Mouse (Mus musculus) ovary, postnatal 14 days (tissue): ENCODE measurements around the gene Gstp2.
A peak's percentile ranks its signal among the peaks of the same experiment; 100 is the strongest.

Source experiments
- DNase-seq: peaks from one replicate; pipeline ENCODE4 v3.0.0; 2022; ENCODE audit warnings: low spot score

Gene Gstp2

GRCm38 (mm10) chr19:4011086-4011485 is 34.7 kb downstream of the Gstp2 start:
- no peak for DNase-seq

GRCm38 (mm10) chr19:4005971-4006370 is 39.9 kb downstream of the Gstp2 start:
- DNase-seq = no peak

- DNase-seq = no peak
Measured at GRCm38 (mm10) chr19:4005091-4005490, 40.7 kb downstream of the Gstp2 start.

DNA sequence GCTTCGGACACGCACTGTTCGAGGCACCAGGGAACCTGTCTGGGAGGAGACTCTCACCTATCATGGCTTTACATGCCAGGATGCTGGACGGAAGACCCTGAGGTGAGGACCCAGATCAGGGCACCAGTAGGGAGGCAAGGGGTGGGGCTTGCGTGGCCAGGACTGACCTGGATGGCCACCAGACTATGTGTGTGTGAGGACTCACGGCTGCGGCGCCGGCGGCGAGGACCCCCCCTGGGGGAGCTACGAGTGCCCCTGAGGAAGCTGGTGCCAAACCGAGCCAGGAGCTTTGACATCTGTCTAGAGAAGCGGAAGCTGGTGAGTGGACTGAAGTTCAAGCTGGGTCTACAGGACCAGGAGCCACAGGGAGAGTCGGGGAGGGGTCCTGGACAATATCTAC is 41.5 kb downstream of the Gstp2 start:
- no peak for DNase-seq

- DNase-seq = no peak
Measured at GRCm38 (mm10) chr19:4003641-4004040, 42.2 kb downstream of the Gstp2 start.

GRCm38 (mm10) chr19:4003112-4003511 is 42.7 kb downstream of the Gstp2 start, which contains the start of gene Doc2g:
Gene Doc2g (plus strand): TSS chr19:4003313.
- no peak for DNase-seq

- no peak for DNase-seq
Measured at GRCm38 (mm10) chr19:4001752-4002151, 44.1 kb downstream of the Gstp2 start.

- no peak for DNase-seq
Measured at GRCm38 (mm10) chr19:4000949-4001525, 44.8 kb downstream of the Gstp2 start.

DNA sequence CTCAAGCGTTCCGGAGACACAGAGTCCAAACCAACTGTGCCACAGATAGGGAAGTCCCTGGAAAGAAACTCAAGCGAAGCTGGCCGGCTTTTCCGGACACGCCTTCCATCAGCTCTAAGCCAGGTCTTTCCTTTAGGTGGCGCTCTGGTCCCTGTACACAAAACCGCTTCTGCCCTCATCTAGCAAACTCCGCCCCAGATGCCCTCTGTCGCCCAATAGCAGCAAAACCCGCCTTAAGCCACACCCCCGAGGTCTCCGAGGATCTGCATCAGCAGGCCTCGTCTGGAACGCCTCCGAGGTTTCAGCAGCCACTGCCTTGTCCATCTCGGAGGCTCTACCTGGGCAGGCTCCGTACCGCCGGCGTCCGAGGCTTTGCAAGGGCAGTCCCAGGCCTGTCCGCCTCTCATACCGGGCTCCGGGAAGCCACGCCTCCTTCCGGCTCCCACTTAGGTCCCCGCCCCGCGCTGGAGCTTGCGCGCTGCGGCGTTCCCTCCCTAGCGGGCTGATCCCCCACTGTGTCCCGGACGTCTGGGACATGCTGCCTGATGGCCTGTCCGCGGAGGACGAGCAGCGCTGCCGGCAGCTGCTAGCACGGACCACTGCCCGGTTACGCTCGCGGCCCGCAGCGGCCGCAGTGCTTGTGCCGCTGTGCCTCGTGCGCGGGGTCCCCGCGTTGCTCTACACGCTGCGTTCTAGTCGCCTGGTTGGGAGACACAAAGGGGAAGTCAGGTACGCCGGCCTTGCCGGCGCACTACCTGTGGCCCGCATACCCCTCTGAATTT is 45.5 kb downstream of the Gstp2 start, which contains the start of the genes Nudt8 and Gm49405:
Gene Nudt8, plus strand, starts transcription at position 462 of the 782 bp plus-strand sequence.
Gene Gm49405, plus strand, starts transcription at position 508 of the 782 bp plus-strand sequence.
- DNase-seq = peak; percentile 92

DNA sequence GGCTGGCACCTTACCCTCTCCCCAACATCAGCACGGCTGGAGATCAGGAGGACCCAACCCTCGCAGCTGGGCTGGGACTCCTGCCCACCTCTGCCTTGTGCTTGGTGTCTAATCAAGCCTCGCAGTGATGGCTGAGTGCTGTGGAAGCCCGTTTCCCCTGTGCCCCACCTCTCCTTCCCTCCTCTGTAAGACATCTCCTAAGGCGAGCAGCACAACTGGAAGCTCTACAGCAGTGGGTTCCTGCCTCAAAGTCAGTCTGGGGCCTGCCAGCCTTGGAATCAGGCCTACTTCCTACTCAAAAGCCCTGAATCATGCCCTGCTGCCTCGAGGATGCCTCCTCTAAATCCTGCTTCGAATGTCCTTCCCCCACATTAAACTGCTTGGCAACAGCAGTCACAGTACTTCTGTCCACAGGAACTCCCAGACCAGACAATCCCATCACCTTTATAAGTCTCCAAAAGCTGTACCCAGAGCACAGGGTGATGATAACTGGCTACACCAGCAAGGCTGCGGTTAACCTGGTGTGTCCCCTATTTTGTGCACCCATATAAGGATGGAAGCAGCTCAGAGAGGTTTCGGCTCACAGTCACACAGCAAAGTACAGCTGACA is 46.6 kb downstream of the Gstp2 start:
- DNase-seq = no peak

DNA sequence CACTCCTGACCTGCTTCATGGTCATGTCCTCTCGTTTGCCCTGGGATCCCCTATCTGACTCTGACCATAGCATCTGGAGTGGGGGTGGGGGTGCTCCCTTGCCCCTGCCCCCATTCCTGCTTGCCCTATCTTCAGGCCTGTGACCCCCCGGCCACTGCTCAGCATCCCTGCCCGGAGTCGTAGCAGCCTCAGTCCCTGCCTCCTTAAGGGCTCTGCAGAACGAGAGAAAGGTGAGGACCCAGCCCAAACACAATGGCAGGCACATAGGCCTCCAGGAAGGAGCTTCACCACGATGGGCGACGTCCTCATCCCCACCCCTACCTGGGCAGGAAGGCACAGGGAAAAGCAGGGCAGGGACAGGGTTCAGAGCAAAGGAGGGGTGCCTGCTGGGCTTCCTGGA is 47.5 kb downstream of the Gstp2 start:
- DNase-seq = no peak

GRCm38 (mm10) chr19:3997231-3997630 is 48.6 kb downstream of the Gstp2 start:
- DNase-seq = no peak

DNA sequence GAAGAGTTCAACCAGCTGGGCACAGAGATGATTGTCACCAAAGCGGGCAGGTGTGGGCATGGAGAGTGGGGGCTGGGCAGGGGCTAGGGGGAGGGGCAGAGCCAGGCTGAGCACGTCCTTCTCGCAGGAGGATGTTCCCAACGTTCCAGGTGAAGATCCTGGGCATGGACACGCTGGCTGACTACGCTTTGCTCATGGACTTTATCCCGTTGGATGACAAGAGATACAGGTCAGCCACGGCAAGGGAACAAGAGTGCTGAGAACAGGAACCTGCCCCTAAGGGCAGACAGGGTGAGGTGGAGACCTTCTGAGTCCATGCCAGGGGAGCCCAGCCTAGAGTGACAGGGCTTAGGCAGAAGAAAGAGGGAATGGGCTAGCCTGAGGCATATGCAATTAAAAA is 49.1 kb downstream of the Gstp2 start:
- no peak for DNase-seq

- no peak for DNase-seq
Measured at GRCm38 (mm10) chr19:3996106-3996505, 49.7 kb downstream of the Gstp2 start.

- no peak for DNase-seq
Measured at GRCm38 (mm10) chr19:3995505-3995904, 50.3 kb downstream of the Gstp2 start.

DNA sequence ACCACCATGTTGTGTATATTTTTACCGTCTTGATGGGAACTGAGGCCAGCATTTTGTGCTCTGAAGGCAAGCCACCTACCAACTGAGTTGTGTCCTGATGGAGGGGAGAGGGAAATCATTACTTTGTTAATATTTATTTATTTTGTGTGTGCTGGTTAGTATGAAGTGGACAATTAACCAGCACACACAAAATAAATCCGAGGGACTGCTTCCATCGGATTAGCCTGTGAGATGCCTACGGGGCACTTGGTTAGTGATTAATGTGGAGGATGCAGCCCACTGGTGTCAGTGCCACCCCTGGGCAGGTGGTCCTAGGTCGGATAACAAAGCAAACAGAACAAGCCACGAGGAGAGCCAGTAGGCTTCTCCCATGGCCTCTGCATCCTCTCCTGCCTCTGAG is 50.9 kb downstream of the Gstp2 start:
- no peak for DNase-seq

DNA sequence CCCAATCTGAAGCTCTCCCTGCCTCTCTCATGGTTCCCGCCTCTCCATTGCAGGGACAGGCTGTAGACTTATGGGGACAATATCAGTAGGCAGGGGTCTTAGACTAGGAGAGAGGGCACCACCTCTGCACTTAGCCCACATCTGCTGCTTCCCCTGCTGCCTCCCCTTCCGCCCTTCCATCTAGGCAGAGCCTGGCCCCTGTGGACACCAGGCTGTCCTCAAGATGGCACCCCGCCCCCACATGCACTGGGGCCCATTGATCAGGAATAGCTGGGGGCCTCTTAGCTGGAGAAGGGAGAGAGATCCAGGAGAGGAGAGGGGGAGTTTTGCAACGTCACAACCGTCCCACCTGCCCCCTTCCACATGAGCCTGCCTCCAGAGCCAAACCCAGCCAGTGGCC is 53.4 kb downstream of the Gstp2 start, which contains the start of gene Tbx10:
Gene Tbx10, plus strand, starts transcription at position 337 of the 400 bp plus-strand sequence.
- DNase-seq = no peak

DNA sequence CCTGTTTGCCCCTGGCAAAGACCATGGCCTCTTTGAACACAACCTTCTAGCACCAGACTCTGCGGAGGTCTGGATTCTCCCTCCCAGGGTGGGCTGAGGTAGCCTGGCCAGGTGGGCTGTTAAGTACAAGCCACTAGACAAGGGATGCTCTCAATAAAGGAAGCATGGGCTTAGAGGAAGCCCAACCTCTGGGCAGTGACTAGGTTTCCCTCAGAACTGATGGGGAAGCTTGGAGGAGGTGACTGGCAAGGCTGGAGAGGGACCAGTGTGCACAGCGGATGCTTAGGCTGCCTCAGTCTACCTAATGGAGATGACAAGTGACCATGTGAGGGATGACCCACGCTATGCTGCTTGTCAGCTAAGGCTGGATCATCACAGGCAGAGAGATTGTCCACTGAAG is 53.9 kb downstream of the Gstp2 start:
- no peak for DNase-seq

DNA sequence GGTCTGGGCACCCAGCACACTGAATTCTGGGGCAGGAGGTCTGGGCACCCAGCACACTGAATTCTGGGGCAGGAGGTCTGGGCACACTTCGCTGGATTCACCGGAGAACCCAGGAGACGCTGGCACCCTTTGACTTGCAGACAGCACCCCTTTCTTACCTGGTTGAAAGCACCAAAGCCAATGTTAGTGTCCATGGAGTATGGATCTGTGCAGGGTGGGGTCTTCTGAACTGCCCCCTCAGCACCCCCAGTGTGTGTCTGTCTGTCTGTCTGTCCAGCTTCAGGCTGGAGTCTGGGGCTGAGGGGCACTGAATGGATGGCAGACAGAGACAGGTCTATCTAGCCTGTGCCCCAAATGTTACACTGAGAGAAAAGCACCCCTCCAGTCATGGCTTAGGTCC is 54.3 kb downstream of the Gstp2 start:
- DNase-seq = no peak

- DNase-seq = no peak
Measured at GRCm38 (mm10) chr19:3990804-3991203, 55.0 kb downstream of the Gstp2 start.
